Comparison of ENCODE assay signal across 8 mouse cellular contexts in the genomic region with DNA sequence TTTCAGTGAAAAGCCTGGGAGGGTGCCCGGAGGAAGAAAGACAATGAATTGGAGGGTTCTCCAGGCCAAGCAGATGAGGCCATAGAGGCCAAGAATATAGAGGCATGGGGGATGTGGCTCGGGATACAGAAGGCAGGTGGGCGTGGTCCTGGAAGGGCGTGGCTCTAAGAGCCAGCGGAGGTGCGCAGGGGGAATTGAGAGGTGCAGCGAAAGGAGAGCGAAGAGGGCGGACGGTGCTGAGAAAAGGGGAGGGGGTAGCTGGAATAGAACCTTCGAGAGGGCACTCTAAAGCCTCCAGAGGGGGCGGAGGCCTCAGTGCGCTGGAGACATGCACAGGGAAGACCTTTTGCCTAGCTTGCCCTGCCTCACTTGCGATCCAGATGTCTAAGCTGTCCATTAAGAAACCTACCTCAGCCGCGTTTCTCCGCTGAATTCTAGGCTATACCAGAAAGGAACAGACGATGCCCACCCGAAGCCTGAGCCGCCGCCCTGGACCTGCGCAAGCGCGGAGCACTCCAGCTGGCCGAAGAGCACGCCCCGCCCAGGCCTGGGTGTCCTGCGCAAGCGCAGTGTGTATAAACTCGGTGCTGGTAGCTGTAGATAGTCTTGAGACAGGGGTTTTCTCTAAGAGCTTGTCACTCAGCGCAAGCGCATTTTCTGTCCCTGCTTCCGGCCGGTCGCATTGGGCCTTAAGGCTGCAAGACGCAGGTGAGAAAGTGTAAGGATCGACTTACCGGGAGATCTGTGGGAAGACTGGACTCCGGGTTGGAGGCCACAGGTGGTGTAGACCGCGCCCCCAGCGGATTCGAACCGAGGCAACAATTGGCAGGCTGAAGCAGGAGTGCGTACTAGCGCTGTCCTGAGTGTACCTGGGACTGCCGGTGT. TPM values are rescaled to one million over a fixed set of nuclear protein-coding genes. Genes with fewer than 3 reads are reported as not detected.
A peak's percentile ranks its signal among the peaks of the same experiment; 100 is the strongest.
DNase-seq lines count a peak whose midpoint lies in the region; ATAC-seq lines count a peak whose summit lies in the region.

A gene (minus strand): TSS at position 525 of the 885 bp plus-strand sequence.

- peak; percentile 98 for ATAC-seq in hindbrain, embryonic 16.5 days

- peak within 1 kb of the TSS; percentile 74 for H3K4me3 ChIP-seq in hindbrain, embryonic 16.5 days (ENCODE audit: low read length)
- H3K4me3 ChIP-seq in macrophage (ENCODE audit: inconsistent target): peak within 1 kb of the TSS; percentile 97

- peak; percentile 83 for DNase-seq in WW6 (ENCODE audit: low read depth, low spot score)
- DNase-seq in cerebellum, postnatal 4 days (ENCODE audit: low spot score in 2 of 2): peak; percentile 79 to 89
- DNase-seq in gastrocnemius, adult 18-20 months (ENCODE audit: low spot score): peak; percentile 89
- DNase-seq in left cerebral cortex, adult 18-20 months (ENCODE audit: low spot score in 2 of 2): peak; percentile 86 to 94
- DNase-seq in right cerebral cortex, adult 18-20 months: peak; percentile 93
- DNase-seq in urinary bladder, postnatal 10 days (ENCODE audit: low spot score): peak; percentile 59

- H3K4me1 ChIP-seq in hindbrain, embryonic 16.5 days (ENCODE audit: control insufficient read depth, insufficient read depth, low read depth, low read length): peaks cover 21% of the 10 kb centered on the region

- H3K36me3 ChIP-seq in hindbrain, embryonic 16.5 days (ENCODE audit: control insufficient read depth, insufficient read depth, low read length): no peaks in the 10 kb centered on the region
- H3K36me3 ChIP-seq in macrophage (ENCODE audit: inconsistent target): no peaks in the 10 kb centered on the region

- no peaks in the 10 kb centered on the region for H3K27me3 ChIP-seq in hindbrain, embryonic 16.5 days (replicated peaks; ENCODE audit: control insufficient read depth, insufficient read depth, low read length)

- H3K79me2 ChIP-seq in macrophage (ENCODE audit: inconsistent target): peaks cover 35% of the 10 kb centered on the region

- H3K9ac ChIP-seq in hindbrain, embryonic 16.5 days (ENCODE audit: low read depth, low read length): peak within 1 kb of the TSS; percentile 89

- peak within 1 kb of the TSS; percentile 91 for H3K27ac ChIP-seq in hindbrain, embryonic 16.5 days (ENCODE audit: low read depth, low read length)
- H3K27ac ChIP-seq in macrophage: peak within 1 kb of the TSS; percentile 60

- H3K9me3 ChIP-seq in hindbrain, embryonic 16.5 days (ENCODE audit: control insufficient read depth, low read length): no peaks in the 10 kb centered on the region

- H3K4me2 ChIP-seq in hindbrain, embryonic 16.5 days (ENCODE audit: low read length): peak within 1 kb of the TSS; percentile 74

- under 1% methylated on average over 47 of the region's 47 CpGs for WGBS in hindbrain, embryonic 16.5 days
- 1% methylated on average over 47 of the region's 47 CpGs for WGBS in macrophage (ENCODE audit: missing documents)

RNA-seq across cellular contexts. Expression of the gene that starts here (rescaled TPM):
- total RNA-seq in gastrocnemius, adult 18-20 months (2021): 1 to 10 TPM; 2.7 to 4.2 TPM
- 364 and 368 TPM in 2 replicates for polyA plus RNA-seq in hindbrain, embryonic 16.5 days (2015; fragmentation: Nextera tagmentation; extraction: Ambion mirVana)
- total RNA-seq in left cerebral cortex, adult 18-20 months (2021): 10 to 100 TPM; 62.1 to 70.2 TPM
- total RNA-seq in macrophage (2018; cell fraction: chromatin; rRNA removed): 10 to 100 TPM; 16.1 to 53.0 (median 31.9) TPM
- total RNA-seq in macrophage (2018; cell fraction: cytosol; rRNA removed): 10 to 100 TPM; 16.4 to 23.7 (median 20.1) TPM
- total RNA-seq in macrophage (2018; cell fraction: nucleus; rRNA removed): 10 to 100 TPM; 14.6 to 41.3 (median 24.0) TPM
- 18.3 to 23.8 TPM (median 20.1 TPM) in 3 replicates for polyA plus RNA-seq in macrophage (2018)

Comparison
In these comparisons a context has a peak if more than half of its experiments do, and no peak if none do; other contexts are left out.
1. Peak in every context shown above with its lines: DNase-seq, ATAC-seq, H3K4me3 ChIP-seq and H3K27ac ChIP-seq.
2. RNA of the gene that starts here (total RNA-seq): 62.1 to 70.2 TPM in left cerebral cortex, adult 18-20 months; 2.7 to 4.2 TPM in gastrocnemius, adult 18-20 months; every median in the first group is over 10 times any median in the second.
3. RNA of the gene that starts here (polyA plus RNA-seq): 364 to 368 TPM in hindbrain, embryonic 16.5 days; 18.3 to 23.8 TPM in macrophage; every median in the first group is over 10 times any median in the second.